Mouse (Mus musculus) forebrain, embryonic 15.5 days (tissue): Measurements from ENCODE around the gene Ushbp1. TPM values are rescaled to one million over a fixed set of nuclear protein-coding genes. Genes with fewer than 3 reads are reported as not detected.
"Not testable (repeated sequence)": the region's sequence is repeated elsewhere in the genome, so short reads cannot be mapped to it uniquely, and the experiment has no call there.

ENCODE experiments used
- ATAC-seq: fragments of 200-750 bp; cut with Nextera tagmentation; replicated peaks from 2 replicates; pipeline ENCODE4 v1.8.0; 2017; ENCODE audit warnings: mild to moderate bottlenecking, moderate TSS enrichment, moderate library complexity
- H3K27ac ChIP-seq: fragments of 300-500 bp; sonication (generic); replicated peaks from 2 replicates; pipeline ENCODE4 v1.5.1; 2015; ENCODE audit warnings: mild to moderate bottlenecking, inconsistent platforms
- H3K27me3 ChIP-seq: fragments of 300-500 bp; sonication (generic); 2 replicates; pipeline ENCODE4 v1.6.1; 2015; ENCODE audit warnings: inconsistent platforms
- H3K36me3 ChIP-seq: fragments of 300-500 bp; sonication (generic); 2 replicates; pipeline ENCODE4 v1.6.1; 2015; ENCODE audit warnings: mild to moderate bottlenecking, inconsistent platforms
- H3K4me1 ChIP-seq: fragments of 300-500 bp; sonication (generic); 2 replicates; pipeline ENCODE4 v1.6.1; 2015; ENCODE audit warnings: inconsistent platforms
- H3K4me2 ChIP-seq: fragments of 300-500 bp; sonication (generic); replicated peaks from 2 replicates; pipeline ENCODE4 v1.6.1; 2015; ENCODE audit warnings: mild to moderate bottlenecking, inconsistent platforms
- H3K4me3 ChIP-seq: fragments of 300-500 bp; sonication (generic); 2 replicates; pipeline ENCODE4 v1.5.1; 2015; ENCODE audit warnings: mild to moderate bottlenecking, inconsistent platforms
- H3K9ac ChIP-seq: fragments of 300-500 bp; sonication (generic); replicated peaks from 2 replicates; pipeline ENCODE4 v1.6.1; 2015; ENCODE audit warnings: mild to moderate bottlenecking, inconsistent platforms
- H3K9me3 ChIP-seq: fragments of 300-500 bp; sonication (generic); 2 replicates; pipeline ENCODE4 v1.6.1; 2016; ENCODE audit warnings: inconsistent platforms
- WGBS: fragments of 180-500 bp; shearing (Covaris S2); methylation state at CpG from one replicate; pipeline ENCODE4 v1.1.7; 2015; ENCODE audit warnings: mixed read lengths; 5-methylcytosine and 5-hydroxymethylcytosine counted together
- polyA plus RNA-seq: library from polyadenylated mRNA; unstranded; fragments of >200 nt; fragmentation: Nextera tagmentation; extraction: Ambion mirVana; gene quantifications from 2 replicates; pipeline ENCODE4 v1.2.1, GENCODE M21; 2015

Ushbp1 gene
- polyA plus RNA-seq: 5.5 and 6.0 TPM in 2 replicates

- H3K27ac ChIP-seq: peak within 1 kb of the TSS; percentile 76
- 89% methylated on average over 9 of the region's 9 CpGs for WGBS
- H3K27me3 ChIP-seq: no peaks in the 10 kb centered on the region
- H3K4me3 ChIP-seq: peak within 1 kb of the TSS; percentile 68
- H3K9me3 ChIP-seq: no peaks in the 10 kb centered on the region
- H3K4me1 ChIP-seq: peaks cover 17% of the 10 kb centered on the region
- peak within 1 kb of the TSS; percentile 45 for H3K4me2 ChIP-seq
- H3K9ac ChIP-seq: no peak within 1 kb of the TSS; the same call in 1 of the 2 replicates
- ATAC-seq: no peak
- peaks cover 15% of the 10 kb centered on the region for H3K36me3 ChIP-seq
These were observed at the start of gene Ushbp1 for GRCm38 (mm10) chr8:71395629-71396028. Ushbp1 (minus strand) TSS chr8:71395802.

GRCm38 (mm10) chr8:71445096-71445495, 49.5 kb upstream of the Ushbp1 start:
- H3K36me3 ChIP-seq: no peaks in the 10 kb centered on the region
- H3K4me3 ChIP-seq: no peak overlapping the region
- no peak for ATAC-seq
- no peak overlapping the region for H3K4me2 ChIP-seq
- no peaks in the 10 kb centered on the region for H3K9me3 ChIP-seq
- peaks cover 7% of the 10 kb centered on the region; the same call in 1 of the 2 replicates for H3K27me3 ChIP-seq
- 83% methylated on average over 7 of the region's 7 CpGs for WGBS
- H3K4me1 ChIP-seq: no peaks in the 10 kb centered on the region
- H3K27ac ChIP-seq: no peak overlapping the region
- no peak overlapping the region for H3K9ac ChIP-seq

GRCm38 (mm10) chr8:71441404-71441803, 45.8 kb upstream of the Ushbp1 start:
- under 1% methylated on average over 7 of the region's 7 CpGs for WGBS
- H3K36me3 ChIP-seq: no peaks in the 10 kb centered on the region
- no peak overlapping the region for H3K4me2 ChIP-seq
- H3K4me1 ChIP-seq: no peaks in the 10 kb centered on the region
- H3K4me3 ChIP-seq: no peak overlapping the region
- H3K27me3 ChIP-seq: peaks cover 7% of the 10 kb centered on the region; the same call in 1 of the 2 replicates
- no peak overlapping the region for H3K9ac ChIP-seq
- no peak overlapping the region for H3K27ac ChIP-seq
- H3K9me3 ChIP-seq: no peaks in the 10 kb centered on the region
- no peak for ATAC-seq

- WGBS: 57% methylated on average over 3 of the region's 3 CpGs
- H3K9me3 ChIP-seq: no peaks in the 10 kb centered on the region
- ATAC-seq: no peak
- H3K4me3 ChIP-seq: no peak overlapping the region
- no peak overlapping the region for H3K27ac ChIP-seq
- H3K4me1 ChIP-seq: no peaks in the 10 kb centered on the region
- no peak overlapping the region for H3K4me2 ChIP-seq
- no peaks in the 10 kb centered on the region for H3K36me3 ChIP-seq
- H3K9ac ChIP-seq: no peak overlapping the region
- peaks cover 3% of the 10 kb centered on the region; the same call in 1 of the 2 replicates for H3K27me3 ChIP-seq
These were observed 41.4 kb upstream of the Ushbp1 start for GRCm38 (mm10) chr8:71437041-71437440.

GRCm38 (mm10) chr8:71432935-71433334, 37.3 kb upstream of the Ushbp1 start:
- H3K27ac ChIP-seq, H3K4me3 ChIP-seq, H3K36me3 ChIP-seq, H3K9me3 ChIP-seq, H3K9ac ChIP-seq, H3K4me2 ChIP-seq, H3K27me3 ChIP-seq, H3K4me1 ChIP-seq, ATAC-seq: not testable (repeated sequence)
- 81% methylated on average over 1 of the region's 1 CpGs for WGBS

GRCm38 (mm10) chr8:71422121-71422520, 26.5 kb upstream of the Ushbp1 start:
- ATAC-seq: no peak
- no peaks in the 10 kb centered on the region for H3K4me1 ChIP-seq
- H3K9ac ChIP-seq: no peak overlapping the region
- no peaks in the 10 kb centered on the region for H3K9me3 ChIP-seq
- no peaks in the 10 kb centered on the region for H3K27me3 ChIP-seq
- no peak overlapping the region for H3K4me3 ChIP-seq
- no peak overlapping the region for H3K4me2 ChIP-seq
- no peaks in the 10 kb centered on the region for H3K36me3 ChIP-seq
- H3K27ac ChIP-seq: no peak overlapping the region

- Histone ChIP-seq H3K9ac (no peak overlapping the region), H3K4me3 (no peak overlapping the region), H3K27ac (no peak overlapping the region), H3K4me1 (peaks cover 7% of the 10 kb centered on the region), H3K36me3 (peaks cover 3% of the 10 kb centered on the region; the same call in 1 of the 2 replicates), H3K27me3 (no peaks in the 10 kb centered on the region), H3K9me3 (no peaks in the 10 kb centered on the region), H3K4me2 (no peak overlapping the region)
- 52% methylated on average over 11 of the region's 11 CpGs for WGBS
- ATAC-seq: no peak
These were observed 16.1 kb upstream of the Ushbp1 start for GRCm38 (mm10) chr8:71411535-71412273.

GRCm38 (mm10) chr8:71408231-71408630, 12.6 kb upstream of the Ushbp1 start:
- no peak overlapping the region for H3K9ac ChIP-seq
- 95% methylated on average over 4 of the region's 4 CpGs for WGBS

GRCm38 (mm10) chr8:71407441-71407840, 11.8 kb upstream of the Ushbp1 start:
- 94% methylated on average over 14 of the region's 14 CpGs for WGBS
- H3K36me3 ChIP-seq: peaks cover 3% of the 10 kb centered on the region; the same call in 1 of the 2 replicates

More at GRCm38 (mm10) chr8:71408231-71408630, 12.6 kb upstream of the Ushbp1 start:
- Histone ChIP-seq H3K9me3 (no peaks in the 10 kb centered on the region), H3K4me2 (no peak overlapping the region), H3K27me3 (no peaks in the 10 kb centered on the region), H3K4me3 (no peak overlapping the region), H3K27ac (no peak overlapping the region), H3K4me1 (peaks cover 19% of the 10 kb centered on the region), H3K36me3 (peaks cover 3% of the 10 kb centered on the region; the same call in 1 of the 2 replicates)
- no peak for ATAC-seq

GRCm38 (mm10) chr8:71406099-71407015, 10.8 kb upstream of the Ushbp1 start:
- Histone ChIP-seq H3K4me1 (peaks cover 19% of the 10 kb centered on the region), H3K27me3 (no peaks in the 10 kb centered on the region), H3K9ac (peak overlapping the region; percentile 29), H3K4me2 (peak overlapping the region; percentile 72), H3K36me3 (peaks cover 3% of the 10 kb centered on the region; the same call in 1 of the 2 replicates), H3K9me3 (no peaks in the 10 kb centered on the region), H3K4me3 (peak overlapping the region; percentile 44), H3K27ac (no peak overlapping the region)
- under 1% methylated on average over 55 of the region's 55 CpGs for WGBS
- peak; percentile 68 for ATAC-seq

More at GRCm38 (mm10) chr8:71407441-71407840, 11.8 kb upstream of the Ushbp1 start:
- Histone ChIP-seq H3K4me1 (peaks cover 19% of the 10 kb centered on the region), H3K27me3 (no peaks in the 10 kb centered on the region), H3K27ac (no peak overlapping the region), H3K4me3 (no peak overlapping the region), H3K9me3 (no peaks in the 10 kb centered on the region), H3K9ac (no peak overlapping the region), H3K4me2 (no peak overlapping the region)
- no peak for ATAC-seq

- 14% methylated on average over 33 of the region's 33 CpGs for WGBS
- Histone ChIP-seq H3K4me3 (peak within 1 kb of the TSS; percentile 44), H3K27me3 (no peaks in the 10 kb centered on the region), H3K27ac (no peak within 1 kb of the TSS), H3K4me2 (peak within 1 kb of the TSS; percentile 72), H3K9me3 (no peaks in the 10 kb centered on the region), H3K36me3 (peaks cover 5% of the 10 kb centered on the region; the same call in 1 of the 2 replicates), H3K9ac (peak within 1 kb of the TSS; percentile 35), H3K4me1 (peaks cover 19% of the 10 kb centered on the region)
- ATAC-seq: peak; percentile 92
These were observed 9.9 kb upstream of the Ushbp1 start, which contains the start of gene Ankle1 for GRCm38 (mm10) chr8:71405401-71406098. Ankle1 (plus strand) TSS chr8:71406010.
